Mouse (Mus musculus) MEL (cell line): Measurements from ENCODE around the gene Gm49416. TPM values are rescaled to one million over a fixed set of nuclear protein-coding genes. Genes with fewer than 3 reads are reported as not detected.

ENCODE experiments used
- DNase-seq: peaks from one replicate; pipeline ENCODE4 v3.0.0; 2011; ENCODE audit warnings: low read depth, low spot score
- H3K27ac ChIP-seq: 2 replicates; pipeline ENCODE4 v1.5.1; 2012; ENCODE audit warnings: low read depth, mild to moderate bottlenecking, control low read depth, low read length, moderate library complexity; ENCODE audit not compliant: control insufficient read depth
- H3K27me3 ChIP-seq, 2 experiments: fragments of 150-350 bp in 1 of 2; sonication (generic) in 1 of 2; 2 replicates each; pipeline ENCODE4 v1.6.1; 2012; ENCODE audit warnings: low read length in 2 of 2, mild to moderate bottlenecking in 2 of 2, improper control_type of control experiment in 1 of 2, moderate library complexity in 1 of 2; ENCODE audit not compliant: insufficient read depth in 2 of 2, control insufficient read depth in 1 of 2
- H3K36me3 ChIP-seq, 2 experiments: 2 replicates each; pipeline ENCODE4 v1.6.1; 2012 to 2014; ENCODE audit warnings: low read length in 2 of 2, improper control_type of control experiment in 1 of 2, inconsistent platforms in 1 of 2, mild to moderate bottlenecking in 1 of 2; ENCODE audit not compliant: insufficient read depth in 2 of 2, control insufficient read depth in 1 of 2
- H3K4me1 ChIP-seq, 2 experiments: fragments of 150-350 bp in 1 of 2; sonication (generic) in 1 of 2; 2 replicates each; pipeline ENCODE4 v1.6.1; 2012; ENCODE audit warnings: low read length in 2 of 2, improper control_type of control experiment in 1 of 2, mild to moderate bottlenecking in 1 of 2; ENCODE audit not compliant: insufficient read depth in 2 of 2, control insufficient read depth in 1 of 2
- H3K4me3 ChIP-seq, 2 experiments: fragments of 150-350 bp in 1 of 2; sonication (generic) in 1 of 2; 2 replicates each; pipeline ENCODE4 v1.5.1; 2012; ENCODE audit warnings: low read depth in 2 of 2, low read length in 2 of 2, mild to moderate bottlenecking in 2 of 2, moderate library complexity in 2 of 2, control low read depth in 1 of 2, improper control_type of control experiment in 1 of 2; ENCODE audit not compliant: control insufficient read depth in 1 of 2, insufficient read depth in 1 of 2
- H3K79me2 ChIP-seq: 2 replicates; pipeline ENCODE4 v1.6.1; 2012; ENCODE audit warnings: mild to moderate bottlenecking, low read length, moderate library complexity; ENCODE audit not compliant: control insufficient read depth, poor library complexity, insufficient read depth
- H3K9ac ChIP-seq: 2 replicates; pipeline ENCODE4 v1.6.1; 2012; ENCODE audit warnings: low read depth, mild to moderate bottlenecking, control low read depth, low read length, moderate library complexity; ENCODE audit not compliant: control insufficient read depth, poor library complexity, severe bottlenecking
- H3K9me3 ChIP-seq: fragments of 150-350 bp; sonication (generic); replicated peaks from 2 replicates; pipeline ENCODE4 v1.6.1; 2012; ENCODE audit warnings: mild to moderate bottlenecking, low read length, improper control_type of control experiment, moderate library complexity; ENCODE audit not compliant: insufficient read depth
- BHLHE40 ChIP-seq: IDR thresholded peaks from 2 replicates; pipeline ENCODE4 v1.6.1; 2012; ENCODE audit warnings: low read depth, mild to moderate bottlenecking, inconsistent platforms, low read length, improper control_type of control experiment, borderline replicate concordance
- CHD1 ChIP-seq: IDR thresholded peaks from 2 replicates; pipeline ENCODE4 v1.6.1; 2012; ENCODE audit warnings: low read depth, mild to moderate bottlenecking, inconsistent platforms, low read length, improper control_type of control experiment
- CHD2 ChIP-seq: IDR thresholded peaks from 2 replicates; pipeline ENCODE4 v1.6.1; 2011; ENCODE audit warnings: low read length, improper control_type of control experiment
- CTCF ChIP-seq, 3 experiments: IDR thresholded peaks in 2 of 3; conservative IDR thresholded peaks in 1 of 3; 2 replicates each; pipeline ENCODE4 v1.5.1; 2011 to 2012; ENCODE audit warnings: low read length in 3 of 3, low read depth in 2 of 3, mild to moderate bottlenecking in 2 of 3, improper control_type of control experiment in 1 of 3, inconsistent platforms in 1 of 3, mixed read lengths in 1 of 3, moderate library complexity in 1 of 3; ENCODE audit not compliant: control insufficient read depth in 1 of 3, insufficient read depth in 1 of 3, poor library complexity in 1 of 3, severe bottlenecking in 1 of 3
- E2F4 ChIP-seq: IDR thresholded peaks from 2 replicates; pipeline ENCODE4 v1.6.1; 2011; ENCODE audit warnings: low read depth, low read length, improper control_type of control experiment, borderline replicate concordance
- ELF1 ChIP-seq: IDR thresholded peaks from 2 replicates; pipeline ENCODE4 v1.6.1; 2014; ENCODE audit warnings: low read depth, mild to moderate bottlenecking, inconsistent platforms, low read length, improper control_type of control experiment, moderate library complexity
- EP300 ChIP-seq, 2 experiments: IDR thresholded peaks; 2 replicates each; pipeline ENCODE4 v1.6.1; 2011; ENCODE audit warnings: improper control_type of control experiment in 2 of 2, low read length in 2 of 2, low read depth in 1 of 2, mild to moderate bottlenecking in 1 of 2
- ETS1 ChIP-seq: IDR thresholded peaks from 2 replicates; pipeline ENCODE4 v1.6.1; 2012; ENCODE audit warnings: low read depth, mild to moderate bottlenecking, inconsistent platforms, low read length, improper control_type of control experiment, moderate library complexity
- GABPA ChIP-seq: IDR thresholded peaks from 2 replicates; pipeline ENCODE4 v1.6.1; 2012; ENCODE audit warnings: low read depth, mild to moderate bottlenecking, inconsistent platforms, low read length, improper control_type of control experiment, moderate library complexity
- JUND ChIP-seq: IDR thresholded peaks from 2 replicates; pipeline ENCODE4 v1.6.1; 2011; ENCODE audit warnings: low read depth, mild to moderate bottlenecking, improper control_type of control experiment, low read length
- MAFK ChIP-seq: IDR thresholded peaks from 2 replicates; pipeline ENCODE4 v1.6.1; 2011; ENCODE audit warnings: low read depth, mild to moderate bottlenecking, low read length, improper control_type of control experiment, borderline replicate concordance
- MAX ChIP-seq: IDR thresholded peaks from 2 replicates; pipeline ENCODE4 v1.6.1; 2011; ENCODE audit warnings: low read length, improper control_type of control experiment
- MAZ ChIP-seq: IDR thresholded peaks from 2 replicates; pipeline ENCODE4 v1.6.1; 2012; ENCODE audit warnings: low read depth, mild to moderate bottlenecking, inconsistent platforms, low read length, improper control_type of control experiment
- MYC ChIP-seq: IDR thresholded peaks from 2 replicates; pipeline ENCODE4 v1.6.1; 2011; ENCODE audit warnings: low read depth, mild to moderate bottlenecking, low read length, improper control_type of control experiment, moderate library complexity
- NELFE ChIP-seq: IDR thresholded peaks from 2 replicates; pipeline ENCODE4 v1.6.1; 2011; ENCODE audit warnings: low read depth, low read length, improper control_type of control experiment
- POLR2A ChIP-seq, 2 experiments: IDR thresholded peaks; 2 replicates each; pipeline ENCODE4 v1.6.1; 2011 to 2012; ENCODE audit warnings: low read length in 2 of 2, mild to moderate bottlenecking in 2 of 2, control low read depth in 1 of 2, improper control_type of control experiment in 1 of 2, low read depth in 1 of 2, moderate library complexity in 1 of 2; ENCODE audit not compliant: control insufficient read depth in 1 of 2, insufficient read depth in 1 of 2, poor library complexity in 1 of 2
- POLR2AphosphoS2 ChIP-seq: IDR thresholded peaks from 2 replicates; pipeline ENCODE4 v1.6.1; 2011; ENCODE audit warnings: low read length, improper control_type of control experiment
- POLR2AphosphoS5 ChIP-seq: IDR thresholded peaks from 2 replicates; pipeline ENCODE4 v1.6.1; 2012; ENCODE audit warnings: low read depth, borderline replicate concordance, mild to moderate bottlenecking, inconsistent platforms, low read length, moderate library complexity, mixed read lengths
- RAD21 ChIP-seq: IDR thresholded peaks from 2 replicates; pipeline ENCODE4 v1.6.1; 2011; ENCODE audit warnings: mild to moderate bottlenecking, low read depth, low read length, improper control_type of control experiment
- SIN3A ChIP-seq: IDR thresholded peaks from 2 replicates; pipeline ENCODE4 v1.6.1; 2012; ENCODE audit warnings: low read length, improper control_type of control experiment, inconsistent platforms
- SMC3 ChIP-seq: IDR thresholded peaks from 2 replicates; pipeline ENCODE4 v1.6.1; 2011; ENCODE audit warnings: low read depth, low read length, improper control_type of control experiment
- TBP ChIP-seq: IDR thresholded peaks from 2 replicates; pipeline ENCODE4 v1.8.0; 2011; ENCODE audit warnings: low read depth, low read length, improper control_type of control experiment
- TCF12 ChIP-seq: IDR thresholded peaks from 2 replicates; pipeline ENCODE4 v1.6.1; 2014; ENCODE audit warnings: low read depth, mild to moderate bottlenecking, inconsistent platforms, low read length, improper control_type of control experiment, moderate library complexity
- UBTF ChIP-seq: IDR thresholded peaks from 2 replicates; pipeline ENCODE4 v1.6.1; 2012; ENCODE audit warnings: low read depth, mild to moderate bottlenecking, inconsistent platforms, low read length, improper control_type of control experiment, moderate library complexity, borderline replicate concordance; ENCODE audit not compliant: insufficient read depth
- USF2 ChIP-seq, 2 experiments: IDR thresholded peaks; 2 replicates each; pipeline ENCODE4 v1.6.1; 2011 to 2012; ENCODE audit warnings: improper control_type of control experiment in 2 of 2, low read length in 2 of 2, borderline replicate concordance in 1 of 2, inconsistent platforms in 1 of 2, low read depth in 1 of 2, mild to moderate bottlenecking in 1 of 2; ENCODE audit not compliant: insufficient read depth in 1 of 2
- ZC3H11A ChIP-seq: IDR thresholded peaks from 2 replicates; pipeline ENCODE4 v1.6.1; 2012; ENCODE audit warnings: low read depth, mild to moderate bottlenecking, inconsistent platforms, low read length, improper control_type of control experiment
- ZKSCAN1 ChIP-seq: IDR thresholded peaks from 2 replicates; pipeline ENCODE4 v1.6.1; 2012; ENCODE audit warnings: low read depth, mild to moderate bottlenecking, inconsistent platforms, low read length, improper control_type of control experiment, moderate library complexity
- ZMIZ1 ChIP-seq: IDR thresholded peaks from 2 replicates; pipeline ENCODE4 v1.6.1; 2012; ENCODE audit warnings: low read depth, mild to moderate bottlenecking, inconsistent platforms, low read length, improper control_type of control experiment, moderate library complexity
- ZNF384 ChIP-seq: IDR thresholded peaks from 2 replicates; pipeline ENCODE4 v1.6.1; 2012; ENCODE audit warnings: low read depth, mild to moderate bottlenecking, inconsistent platforms, low read length, improper control_type of control experiment
- polyA plus RNA-seq, 2 experiments: library from polyadenylated mRNA; stranded (reverse) in 1 of 2; unstranded in 1 of 2; fragments of >175 nt in 1 of 2; fragments of >200 nt in 1 of 2; gene quantifications; 2 replicates each; pipeline versions ENCODE4 v1.2.1 to v1.2.4; 2012; ENCODE audit warnings: low replicate concordance in 2 of 2, low read depth in 1 of 2; ENCODE audit not compliant: insufficient read length in 2 of 2, insufficient read depth in 1 of 2, missing spikeins in 1 of 2
- total RNA-seq: library from RNA; depleted of rRNA; stranded (reverse); fragments of 300-350 nt; gene quantifications from 2 replicates; pipeline ENCODE4 v1.2.3, GENCODE M21; 2012

The Gm49416 gene
- total and polyA plus RNA-seq, 3 experiments = 0.77 to 31.2 TPM; not detected in 1

GRCm38 (mm10) chr19:8880311-8881033 lies 8.3 kb upstream of the Gm49416 start, which contains the start of gene Uqcc3 (continued):
- no peak; a peak in 2 of 4 replicates for TF ChIP-seq EP300 (IDR thresholded peaks at IDR 0.05; ENCODE audit: low read depth in 1 of 2, low read length in 2 of 2)
- peak; percentile 70; the same call in 1 of the 2 replicates for TF ChIP-seq GABPA
- no peak for TF ChIP-seq SMC3
- peak; percentile 89 for TF ChIP-seq NELFE
- peak; percentile 83 to 93 for TF ChIP-seq POLR2A (IDR thresholded peaks at IDR 0.05; ENCODE audit: control insufficient read depth in 1 of 2, insufficient read depth in 1 of 2, low read depth in 1 of 2, low read length in 2 of 2, poor library complexity in 1 of 2)
- peak; percentile 79; the same call in 1 of the 2 replicates for TF ChIP-seq ZMIZ1
- peak; percentile 81 for TF ChIP-seq ETS1

- peak overlapping the region; percentile 77 for H3K9ac ChIP-seq
- H3K27ac ChIP-seq = 0 out of 2 replicates have a peak overlapping the region, but pooled peaks have one; percentile 3
- no peak for DNase-seq
- no peaks in the 10 kb centered on the region for H3K9me3 ChIP-seq
- no peak for TF ChIP-seq POLR2AphosphoS2
- TF ChIP-seq ZNF384 = 0 out of 2 replicates have a peak, but pooled peaks have one; percentile 4
- TF ChIP-seq ZC3H11A = no peak
- TF ChIP-seq ELF1 = no peak
- no peak for TF ChIP-seq CHD1
- TF ChIP-seq MAFK = no peak
- TF ChIP-seq MAX = no peak
- no peak for TF ChIP-seq TBP
- peaks cover 0 to 6% of the 10 kb centered on the region in 2 experiments; a peak in 3 of 4 replicates for H3K36me3 ChIP-seq
- no peaks in the 10 kb centered on the region for H3K27me3 ChIP-seq
- H3K79me2 ChIP-seq = peaks cover 7% of the 10 kb centered on the region
- H3K4me1 ChIP-seq = 0 out of 4 replicates have a peak, but pooled peaks cover 0 to 2% of the 10 kb centered on the region in 2 experiments
- peak overlapping the region; percentile 62 to 82 for H3K4me3 ChIP-seq
These were observed 7.7 kb upstream of the Gm49416 start for GRCm38 (mm10) chr19:8881034-8881392.

GRCm38 (mm10) chr19:8883616-8884015 lies 5.1 kb upstream of the Gm49416 start, which contains the start of the genes Lbhd1 and Gm49403:
Lbhd1 (plus strand) TSS chr19:8883732.
Gm49403 (plus strand) TSS chr19:8883930.
- H3K27me3 ChIP-seq = no peaks in the 10 kb centered on the region
- no peak within 1 kb of the TSS for H3K4me3 ChIP-seq
- H3K9ac ChIP-seq = no peak within 1 kb of the TSS
- peaks cover 0 to 10% of the 10 kb centered on the region in 2 experiments; a peak in 1 of 4 replicates for H3K4me1 ChIP-seq
- peaks cover 0 to 18% of the 10 kb centered on the region in 2 experiments; a peak in 2 of 4 replicates for H3K36me3 ChIP-seq
- H3K27ac ChIP-seq = no peak within 1 kb of the TSS
- peaks cover 14% of the 10 kb centered on the region for H3K79me2 ChIP-seq
- H3K9me3 ChIP-seq = no peaks in the 10 kb centered on the region
- DNase-seq = no peak
- no peak for TF ChIP-seq MAX
- no peak for TF ChIP-seq USF2 (IDR thresholded peaks at IDR 0.05; ENCODE audit: borderline replicate concordance in 1 of 2, insufficient read depth in 1 of 2, low read depth in 1 of 2, low read length in 2 of 2)
- TF ChIP-seq JUND = no peak
- no peak for TF ChIP-seq POLR2AphosphoS5
- TF ChIP-seq SIN3A = no peak
- TF ChIP-seq CTCF (IDR thresholded peaks at IDR 0.05 in 2 of 3, conservative IDR thresholded peaks at IDR 0.05 in 1 of 3; ENCODE audit: control insufficient read depth in 1 of 3, insufficient read depth in 1 of 3, low read depth in 2 of 3, low read length in 3 of 3, poor library complexity in 1 of 3, severe bottlenecking in 1 of 3) = no peak
- TF ChIP-seq ETS1 = no peak
- TF ChIP-seq RAD21 = no peak
- TF ChIP-seq TCF12 = no peak
- TF ChIP-seq BHLHE40 = no peak
- TF ChIP-seq ZKSCAN1 = no peak
- no peak for TF ChIP-seq EP300 (IDR thresholded peaks at IDR 0.05; ENCODE audit: low read depth in 1 of 2, low read length in 2 of 2)
- TF ChIP-seq MYC = no peak
- TF ChIP-seq MAZ = no peak
- no peak for TF ChIP-seq ZMIZ1
- no peak for TF ChIP-seq UBTF
- TF ChIP-seq CHD2 = no peak
- no peak for TF ChIP-seq E2F4
- TF ChIP-seq GABPA = no peak
- TF ChIP-seq ZNF384 = no peak
